Mouse (Mus musculus): ENCODE measurements at regions not wholly inside any gene's neighbourhood (a gene's known extent, or its start where the extent isn't known, plus 50 kb on each side); places are given as distances from the start of the nearest gene placed in this dataset.

DNA sequence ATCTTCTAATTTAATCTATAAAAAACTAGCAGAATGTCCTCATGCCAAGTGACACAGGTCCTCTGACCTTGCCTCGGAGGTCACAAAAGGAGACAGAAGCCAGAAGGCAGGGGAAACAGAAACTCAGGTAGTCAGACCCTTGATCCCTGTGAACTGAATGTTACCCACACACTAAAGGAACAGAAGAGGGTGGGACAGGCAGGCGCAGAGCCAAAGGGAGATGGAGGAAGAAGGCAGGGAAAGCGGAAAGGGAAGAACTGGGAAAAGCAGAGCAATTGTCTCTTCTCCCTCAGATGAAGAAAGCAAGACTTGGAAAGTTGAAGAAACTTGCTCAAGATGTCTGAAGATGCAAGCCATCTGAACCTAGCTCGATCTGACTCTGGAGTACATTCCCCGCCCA lies 62.7 kb upstream of the Gm15217 start:
- TF ChIP-seq MAFK (IDR thresholded peaks at IDR 0.05; ENCODE audit: insufficient read depth, low read depth, low read length) (no peak), ZNF384 (IDR thresholded peaks at IDR 0.05; ENCODE audit: low read depth, low read length) (no peak), HCFC1 (IDR thresholded peaks at IDR 0.05; ENCODE audit: borderline replicate concordance, insufficient read depth, low read length) (no peak), ZC3H11A (IDR thresholded peaks at IDR 0.05; ENCODE audit: borderline replicate concordance, low read depth, low read length) (no peak)

Data from ES-E14 (cell line).